Mouse (Mus musculus): ENCODE measurements around the gene Ifnl3.

- TF ChIP-seq CTCF (IDR thresholded peaks at IDR 0.05; ENCODE audit: borderline replicate concordance, insufficient read depth, low read length) (no peak), POLR2A (IDR thresholded peaks at IDR 0.05; ENCODE audit: low read depth, low read length) (no peak)
Measured at GRCm38 (mm10) chr7:28476191-28476590, 46.4 kb upstream of the Ifnl3 start.
